Mouse (Mus musculus) heart, postnatal 14 days (tissue): ENCODE data around the gene Glra1. TPM values are rescaled to one million over a fixed set of nuclear protein-coding genes. Genes with fewer than 3 reads are reported as not detected.

Experiments
- microRNA-seq, 2 experiments: library from miRNA; unstranded; fragments of <30 nt; microRNA quantifications; one replicate each; pipeline ENCODE4 v1.2.0; 2021 to 2022
- total RNA-seq, 2 experiments: library from RNA; stranded (reverse); gene quantifications; 2 replicates each; pipeline ENCODE4 v1.2.3; 2021

The Glra1 gene
- total RNA-seq, 2 experiments from 2014 or later = not detected

Small RNAs within 50 kb of the gene (microRNA-seq; reads per million reads assigned to microRNA genes)
- gene Mir7652 = 0.12 to 0.54 reads per million in 2 experiments

Other genes starting within 250 kb of the Glra1 start
- 1,000 to 10,000 TPM; 1,338 to 1,403 TPM for gene Sparc, start 185.0 kb downstream of the Glra1 start, total RNA-seq
- 100 to 1,000 TPM; 138 to 146 TPM for gene Atox1, start 147.0 kb downstream of the Glra1 start, total RNA-seq
- gene G3bp1, start 138.5 kb downstream of the Glra1 start, total RNA-seq = 10 to 100 TPM; 40.3 to 44.7 TPM